Mouse (Mus musculus) embryonic facial prominence, embryonic 12.5 days (tissue): ENCODE data around the gene Cep85l. TPM values are rescaled to one million over a fixed set of nuclear protein-coding genes. Genes with fewer than 3 reads are reported as not detected.
A peak's percentile ranks its signal among the peaks of the same experiment; 100 is the strongest.

Source experiments
- ATAC-seq: fragments of 200-750 bp; cut with Nextera tagmentation; 2 replicates; pipeline ENCODE4 v1.8.0; 2017; ENCODE audit not compliant: insufficient number of reproducible peaks, insufficient read depth, low FRiP score, low TSS enrichment
- H3K27ac ChIP-seq: fragments of 300-500 bp; sonication (generic); 2 replicates; pipeline ENCODE4 v1.5.1; 2016; ENCODE audit warnings: mild to moderate bottlenecking
- H3K27me3 ChIP-seq: fragments of 300-500 bp; sonication (generic); 2 replicates; pipeline ENCODE4 v1.6.1; 2016; ENCODE audit warnings: mild to moderate bottlenecking, moderate library complexity
- H3K36me3 ChIP-seq: fragments of 300-500 bp; sonication (generic); 2 replicates; pipeline ENCODE4 v1.6.1; 2016; ENCODE audit warnings: mild to moderate bottlenecking
- H3K4me1 ChIP-seq: fragments of 300-500 bp; sonication (generic); 2 replicates; pipeline ENCODE4 v1.6.1; 2016
- H3K4me2 ChIP-seq: fragments of 300-500 bp; sonication (generic); replicated peaks from 2 replicates; pipeline ENCODE4 v1.6.1; 2016; ENCODE audit warnings: mild to moderate bottlenecking, moderate library complexity
- H3K4me3 ChIP-seq: fragments of 300-500 bp; sonication (generic); 2 replicates; pipeline ENCODE4 v1.5.1; 2016; ENCODE audit warnings: mild to moderate bottlenecking
- H3K9ac ChIP-seq: fragments of 300-500 bp; sonication (generic); 2 replicates; pipeline ENCODE4 v1.6.1; 2016; ENCODE audit warnings: mild to moderate bottlenecking, moderate library complexity
- H3K9me3 ChIP-seq: fragments of 300-500 bp; sonication (generic); 2 replicates; pipeline ENCODE4 v1.6.1; 2016; ENCODE audit warnings: mild to moderate bottlenecking, moderate library complexity
- WGBS: fragments of 180-500 bp; shearing (Covaris S2); methylation state at CpG from one replicate; pipeline ENCODE4 v1.1.7; 2016; 5-methylcytosine and 5-hydroxymethylcytosine counted together
- polyA plus RNA-seq: library from polyadenylated mRNA; unstranded; fragments of >200 nt; fragmentation: Nextera tagmentation; extraction: Ambion mirVana; gene quantifications from 2 replicates; pipeline ENCODE4 v1.2.1, GENCODE M21; 2016

Cep85l gene
- polyA plus RNA-seq, 1 experiment from 2014 or later: 7.9 TPM

DNA sequence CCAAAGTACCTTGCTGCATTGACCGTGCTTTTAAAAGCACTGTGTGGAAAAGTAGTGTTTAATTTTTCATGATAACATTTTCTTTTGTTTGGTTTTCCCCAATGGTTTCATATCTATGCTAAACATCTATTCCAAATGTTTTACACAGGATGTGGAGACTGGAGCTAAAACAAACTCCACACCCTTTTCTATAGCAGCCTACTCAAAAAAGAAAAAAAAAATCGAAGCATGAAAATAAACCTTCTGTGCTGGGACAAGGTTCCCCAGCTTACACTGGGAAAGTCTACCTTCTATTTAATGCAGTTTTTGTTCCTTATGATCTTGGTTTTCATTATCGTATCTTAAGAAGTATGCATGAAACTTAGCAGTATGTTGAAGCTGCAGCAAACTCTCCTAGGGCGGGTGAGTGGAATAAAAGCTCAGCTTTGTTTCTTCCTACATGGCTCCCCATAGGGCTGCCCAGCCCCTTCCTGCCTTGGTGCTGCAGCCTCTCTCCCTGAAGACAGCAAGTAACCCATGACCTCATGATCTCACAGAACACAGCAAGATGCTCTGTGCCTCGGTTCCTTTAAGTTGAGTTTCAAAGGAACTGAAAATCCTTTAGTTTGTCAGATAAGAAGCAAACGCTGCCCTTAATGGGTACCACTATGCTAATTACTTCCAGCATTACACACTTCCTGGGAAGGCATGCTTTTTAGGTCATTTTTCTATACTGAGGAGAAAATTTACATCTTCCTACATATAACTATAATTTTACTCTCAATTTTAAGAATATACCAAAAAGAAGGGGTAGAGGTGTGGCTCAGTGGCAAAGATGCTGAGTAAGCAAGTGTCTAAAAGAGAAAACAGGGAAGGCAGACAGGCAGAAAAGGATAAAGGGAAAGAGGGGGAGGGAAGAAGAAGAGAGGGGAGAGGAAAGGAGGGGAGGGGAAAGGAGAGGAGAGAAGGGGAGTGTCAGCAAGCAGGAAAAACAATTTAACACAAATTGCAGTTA, 34.6 kb upstream of the Cep85l start:
- no peaks in the 10 kb centered on the region for H3K27me3 ChIP-seq
- H3K4me2 ChIP-seq: no peak overlapping the region
- peak; percentile 52; the same call in 1 of the 2 replicates for ATAC-seq
- WGBS: 24% methylated on average over 6 of the region's 6 CpGs
- no peaks in the 10 kb centered on the region for H3K9me3 ChIP-seq
- H3K4me3 ChIP-seq: no peak overlapping the region
- H3K36me3 ChIP-seq: no peaks in the 10 kb centered on the region
- H3K27ac ChIP-seq: peak overlapping the region; percentile 64
- no peak overlapping the region for H3K9ac ChIP-seq
- H3K4me1 ChIP-seq: peaks cover 3% of the 10 kb centered on the region; the same call in 1 of the 2 replicates

DNA sequence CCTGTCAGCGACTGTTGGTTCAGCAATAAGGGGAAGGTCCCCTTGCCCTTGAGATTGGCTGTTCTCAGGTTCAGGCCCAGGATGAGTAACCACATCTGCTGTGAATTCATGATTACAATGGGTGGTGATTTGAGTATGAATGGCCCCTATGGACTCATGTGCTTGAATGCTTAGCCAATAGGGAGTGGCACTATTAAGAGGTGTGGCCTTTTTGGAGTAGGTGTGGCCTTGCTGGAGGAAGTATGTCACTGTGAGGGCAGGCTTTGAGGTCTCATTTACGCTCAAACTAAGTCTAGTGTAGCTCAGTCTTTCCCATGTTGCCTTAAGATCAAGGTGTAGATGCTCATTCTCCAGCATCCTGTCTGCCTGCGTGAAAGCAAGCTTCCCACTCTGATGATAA, 33.2 kb upstream of the Cep85l start:
- Histone ChIP-seq H3K27me3 (no peaks in the 10 kb centered on the region), H3K36me3 (no peaks in the 10 kb centered on the region), H3K27ac (no peak overlapping the region), H3K4me1 (peaks cover 3% of the 10 kb centered on the region; the same call in 1 of the 2 replicates), H3K4me3 (no peak overlapping the region), H3K9me3 (no peaks in the 10 kb centered on the region), H3K4me2 (no peak overlapping the region), H3K9ac (no peak overlapping the region)
- WGBS: 92% methylated on average over 3 of the region's 3 CpGs
- no peak for ATAC-seq

DNA sequence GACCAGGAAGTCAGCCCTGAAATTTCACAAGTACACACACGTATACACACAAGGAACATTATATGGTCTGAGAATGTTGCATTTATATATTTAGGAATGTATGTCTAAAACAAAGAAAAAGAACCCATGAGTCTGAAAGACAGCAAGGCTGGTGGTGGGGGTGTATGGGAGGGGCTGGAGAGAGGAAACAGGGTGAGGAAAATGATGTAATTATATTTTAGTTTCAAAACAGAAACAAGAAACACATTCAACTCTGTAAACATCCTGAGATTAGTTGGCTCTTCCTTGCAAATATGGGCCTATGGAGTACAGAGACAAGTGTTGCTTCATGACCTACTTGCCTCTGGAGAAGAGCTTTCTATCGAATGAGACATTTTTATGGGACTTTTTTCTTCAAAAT, 32.4 kb upstream of the Cep85l start:
- Histone ChIP-seq H3K36me3 (no peaks in the 10 kb centered on the region), H3K27ac (no peak overlapping the region), H3K9ac (no peak overlapping the region), H3K9me3 (no peaks in the 10 kb centered on the region), H3K4me1 (peaks cover 3% of the 10 kb centered on the region; the same call in 1 of the 2 replicates), H3K27me3 (no peaks in the 10 kb centered on the region), H3K4me2 (no peak overlapping the region), H3K4me3 (no peak overlapping the region)
- WGBS: 81% methylated on average over 2 of the region's 2 CpGs
- no peak for ATAC-seq

DNA sequence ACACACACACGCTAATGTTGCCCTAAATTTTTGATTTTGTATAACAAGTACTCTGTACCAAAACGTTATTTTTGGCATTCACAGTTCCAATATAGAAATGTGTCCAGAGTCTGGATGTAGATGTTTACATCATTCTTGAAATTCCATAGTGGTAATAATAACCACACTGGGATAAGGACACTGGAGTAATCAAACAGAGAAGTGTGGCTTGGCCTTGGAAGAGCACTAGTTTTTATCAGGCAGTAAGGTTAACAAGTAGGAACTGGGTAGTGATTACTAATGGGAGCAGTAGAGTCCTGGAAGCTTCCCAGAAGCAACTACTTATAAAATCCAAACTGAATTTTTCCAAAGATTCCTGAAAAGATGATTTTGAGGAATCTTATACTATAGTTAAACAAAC, 31.1 kb upstream of the Cep85l start:
- H3K36me3 ChIP-seq: no peaks in the 10 kb centered on the region
- no peak overlapping the region for H3K4me3 ChIP-seq
- peaks cover 3% of the 10 kb centered on the region; the same call in 1 of the 2 replicates for H3K4me1 ChIP-seq
- 78% methylated on average over 2 of the region's 2 CpGs for WGBS
- no peak overlapping the region for H3K9ac ChIP-seq
- H3K4me2 ChIP-seq: no peak overlapping the region
- no peak for ATAC-seq
- H3K9me3 ChIP-seq: no peaks in the 10 kb centered on the region
- no peak overlapping the region for H3K27ac ChIP-seq
- no peaks in the 10 kb centered on the region for H3K27me3 ChIP-seq

DNA sequence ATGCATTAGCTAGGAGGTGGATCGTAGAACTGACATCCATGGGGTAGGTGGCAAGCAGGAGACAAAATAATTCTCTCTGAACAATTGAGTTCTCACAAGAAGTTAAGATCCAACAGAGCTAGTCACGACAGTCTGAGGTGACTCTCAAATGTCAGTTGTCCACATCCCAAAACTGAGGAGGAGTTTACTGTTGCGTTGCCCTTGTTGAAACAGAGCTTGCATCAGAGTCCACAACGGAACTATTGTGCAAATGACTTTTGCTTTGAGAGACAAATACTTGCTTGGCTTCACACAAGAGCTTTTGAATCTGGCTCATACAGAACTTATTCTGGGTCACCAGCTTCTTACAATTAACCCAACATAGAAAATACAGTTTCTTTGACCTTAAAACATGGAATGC, 27.7 kb upstream of the Cep85l start:
- WGBS: 83% methylated on average over 4 of the region's 4 CpGs
- Histone ChIP-seq H3K27me3 (no peaks in the 10 kb centered on the region), H3K4me2 (no peak overlapping the region), H3K27ac (no peak overlapping the region), H3K4me1 (no peaks in the 10 kb centered on the region), H3K9me3 (no peaks in the 10 kb centered on the region), H3K9ac (no peak overlapping the region), H3K36me3 (no peaks in the 10 kb centered on the region), H3K4me3 (no peak overlapping the region)
- ATAC-seq: no peak

DNA sequence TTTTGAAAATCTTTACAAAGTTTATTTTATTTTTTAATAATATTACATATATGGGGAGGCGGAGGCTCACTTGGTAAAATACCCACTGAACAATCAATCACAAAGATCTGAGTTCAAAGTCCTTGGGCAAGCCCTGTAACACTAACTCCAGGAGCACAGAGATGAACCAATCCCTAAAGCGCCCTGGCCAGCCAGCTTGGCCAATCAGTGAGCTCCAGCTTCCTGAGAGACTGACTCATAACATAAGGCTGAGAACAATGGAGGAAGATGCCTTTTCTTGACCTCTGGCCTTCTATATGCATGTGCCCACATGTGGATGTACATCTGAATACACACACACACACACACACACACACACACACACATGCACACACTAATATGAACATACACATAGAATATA, 27.1 kb upstream of the Cep85l start:
- Histone ChIP-seq H3K27ac (no peak overlapping the region), H3K27me3 (no peaks in the 10 kb centered on the region), H3K36me3 (no peaks in the 10 kb centered on the region), H3K4me3 (no peak overlapping the region), H3K9me3 (no peaks in the 10 kb centered on the region), H3K4me2 (no peak overlapping the region), H3K4me1 (no peaks in the 10 kb centered on the region), H3K9ac (no peak overlapping the region)
- 92% methylated on average over 2 of the region's 2 CpGs for WGBS
- ATAC-seq: no peak

DNA sequence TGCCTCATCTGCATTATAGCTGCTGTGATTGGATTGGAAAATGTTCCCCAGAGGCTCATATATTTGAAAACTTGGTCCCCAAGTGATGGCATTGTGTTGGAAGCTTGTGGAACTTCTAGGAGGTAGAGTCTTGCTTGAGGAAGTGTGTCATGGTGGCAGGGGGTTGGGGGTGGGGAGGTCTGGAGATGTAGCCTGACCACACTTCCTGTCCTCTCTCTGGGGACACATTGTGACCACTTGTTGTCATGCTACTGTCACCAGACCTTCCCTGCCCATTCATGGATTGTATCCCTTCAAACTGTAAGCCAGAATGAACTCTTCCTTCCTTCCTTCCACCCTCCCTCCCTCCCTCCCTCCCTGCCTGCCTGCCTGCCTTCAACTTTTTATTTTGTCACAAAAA, 22.5 kb upstream of the Cep85l start:
- Histone ChIP-seq H3K9ac (no peak overlapping the region), H3K4me1 (peaks cover 12% of the 10 kb centered on the region), H3K27me3 (no peaks in the 10 kb centered on the region), H3K4me3 (no peak overlapping the region), H3K4me2 (no peak overlapping the region), H3K9me3 (no peaks in the 10 kb centered on the region), H3K36me3 (no peaks in the 10 kb centered on the region), H3K27ac (no peak overlapping the region)
- ATAC-seq: no peak

DNA sequence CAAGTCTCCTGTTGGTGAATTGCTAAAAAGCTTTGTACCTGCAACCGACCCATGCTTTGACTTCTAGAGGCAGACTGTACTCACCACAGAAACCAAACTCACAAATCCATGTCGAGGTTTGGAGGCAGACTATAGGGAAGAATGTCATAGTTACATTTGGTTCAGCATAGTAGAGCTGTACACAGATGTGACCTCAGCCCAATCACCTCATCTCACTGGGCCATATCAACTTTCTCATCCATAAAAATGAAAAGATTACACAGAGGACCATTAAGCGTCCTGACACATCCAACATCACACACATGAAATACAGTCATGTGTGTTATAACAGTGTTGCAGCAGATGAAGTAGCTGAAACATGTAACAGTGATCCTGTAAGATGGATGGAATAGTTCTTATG, 19.3 kb upstream of the Cep85l start:
- Histone ChIP-seq H3K27ac (peak overlapping the region; percentile 82), H3K27me3 (no peaks in the 10 kb centered on the region), H3K9ac (no peak overlapping the region), H3K9me3 (no peaks in the 10 kb centered on the region), H3K4me2 (no peak overlapping the region), H3K4me3 (no peak overlapping the region), H3K4me1 (peaks cover 20% of the 10 kb centered on the region), H3K36me3 (no peaks in the 10 kb centered on the region)
- 26% methylated on average over 3 of the region's 3 CpGs for WGBS
- ATAC-seq: no peak

DNA sequence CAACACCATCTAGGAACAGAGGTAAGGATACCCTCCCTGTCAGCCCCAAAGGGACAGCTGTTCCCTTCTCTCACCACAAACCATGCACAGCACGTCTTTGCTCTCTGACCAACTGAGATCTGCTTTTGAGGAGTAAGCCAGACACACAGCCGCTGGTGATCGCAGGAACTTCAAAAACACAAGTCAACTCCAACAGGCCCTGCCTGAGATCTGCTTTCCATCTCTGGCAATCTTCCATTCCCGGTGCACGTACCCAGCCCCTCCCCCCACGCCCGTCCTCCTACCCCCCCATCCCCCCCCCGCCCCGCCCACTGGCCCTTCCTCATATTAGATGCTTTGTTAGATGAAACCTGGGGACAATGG, 18.8 kb upstream of the Cep85l start:
- Histone ChIP-seq H3K9ac (0 out of 2 replicates have a peak overlapping the region, but pooled peaks have one; percentile 27), H3K9me3 (no peaks in the 10 kb centered on the region), H3K4me3 (peak overlapping the region; percentile 23), H3K4me1 (peaks cover 22% of the 10 kb centered on the region), H3K27ac (peak overlapping the region; percentile 82), H3K4me2 (peak overlapping the region; percentile 48), H3K36me3 (no peaks in the 10 kb centered on the region), H3K27me3 (no peaks in the 10 kb centered on the region)
- ATAC-seq: peak; percentile 44
- WGBS: 3% methylated on average over 8 of the region's 9 CpGs

DNA sequence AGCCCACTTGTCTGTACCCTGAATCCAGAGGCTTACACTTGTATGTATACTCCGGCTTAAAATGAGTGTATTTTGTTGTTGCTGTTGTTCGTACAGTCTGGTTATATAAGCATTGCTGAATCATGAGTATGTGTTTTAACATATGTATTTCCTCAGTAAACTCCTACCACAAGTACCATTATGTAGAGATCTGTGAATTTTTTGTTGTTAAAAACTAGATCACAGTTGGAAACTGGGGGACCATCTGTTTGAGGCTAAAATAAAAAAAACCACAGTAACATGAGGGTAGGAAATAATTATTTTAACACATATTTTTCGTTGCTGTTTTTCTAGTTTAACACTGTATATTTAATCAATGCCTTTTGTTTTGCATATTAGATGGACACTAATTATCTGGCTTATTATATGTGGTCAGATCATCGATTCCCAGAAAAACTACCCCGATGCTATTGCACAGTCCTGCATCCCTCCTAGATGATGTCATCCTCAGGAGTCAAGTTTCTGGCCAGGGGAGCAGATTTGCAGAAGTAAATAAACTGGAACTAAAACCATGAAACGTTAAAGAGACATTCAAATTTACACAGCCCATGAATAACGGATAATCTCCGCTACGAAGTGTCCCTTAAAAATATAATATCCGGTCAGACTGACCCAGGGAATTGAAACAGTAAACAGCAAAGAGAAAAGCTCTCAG, 18.2 kb upstream of the Cep85l start:
- 0 out of 2 replicates have a peak overlapping the region, but pooled peaks have one; percentile 27 for H3K9ac ChIP-seq
- peak overlapping the region; percentile 82 for H3K27ac ChIP-seq
- peak overlapping the region; percentile 23 for H3K4me3 ChIP-seq
- 43% methylated on average over 10 of the region's 10 CpGs for WGBS
- no peaks in the 10 kb centered on the region for H3K9me3 ChIP-seq
- no peaks in the 10 kb centered on the region for H3K36me3 ChIP-seq
- peak overlapping the region; percentile 48 for H3K4me2 ChIP-seq
- ATAC-seq: no peak; the same call in 1 of the 2 replicates
- H3K4me1 ChIP-seq: peaks cover 22% of the 10 kb centered on the region
- H3K27me3 ChIP-seq: no peaks in the 10 kb centered on the region

DNA sequence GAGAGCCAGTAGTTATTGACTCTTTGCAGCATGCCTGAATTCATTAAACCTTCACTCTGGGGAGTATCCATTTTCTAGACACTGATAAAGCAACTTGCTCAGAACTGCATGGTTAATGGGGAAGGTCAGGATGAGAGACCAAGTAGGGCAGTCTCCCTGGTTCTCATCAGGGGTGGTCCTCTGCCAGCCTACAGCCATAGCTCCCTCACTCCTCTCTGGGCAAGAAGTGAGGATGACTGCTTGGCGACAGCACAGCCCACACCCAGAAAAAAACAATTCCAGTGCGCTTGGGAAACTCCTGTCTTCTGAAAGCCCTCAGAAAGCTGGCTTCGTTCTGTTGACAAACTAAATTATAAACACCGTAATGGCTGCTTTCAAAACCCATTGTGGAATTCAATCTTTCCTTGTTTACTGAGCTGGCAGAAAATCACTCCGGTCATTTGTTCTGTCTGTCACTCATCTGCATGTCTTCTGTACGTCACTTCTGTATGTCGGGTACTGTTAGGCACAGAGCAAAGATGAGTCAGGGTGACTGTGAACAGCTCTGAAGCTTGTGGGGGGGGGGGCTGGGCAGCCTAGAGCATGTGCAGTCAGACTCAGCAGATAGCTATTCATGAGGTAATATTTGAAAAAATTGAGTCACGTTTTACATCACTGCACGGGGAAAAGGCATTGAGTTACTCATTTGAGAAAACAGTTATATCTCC, 15.3 kb upstream of the Cep85l start:
- no peak overlapping the region for H3K27ac ChIP-seq
- no peak for ATAC-seq
- H3K4me1 ChIP-seq: peaks cover 22% of the 10 kb centered on the region
- H3K27me3 ChIP-seq: no peaks in the 10 kb centered on the region
- no peaks in the 10 kb centered on the region for H3K9me3 ChIP-seq
- H3K9ac ChIP-seq: no peak overlapping the region
- no peak overlapping the region for H3K4me2 ChIP-seq
- no peak overlapping the region for H3K4me3 ChIP-seq
- 70% methylated on average over 9 of the region's 9 CpGs for WGBS
- H3K36me3 ChIP-seq: no peaks in the 10 kb centered on the region
